Mouse (Mus musculus) right cerebral cortex, postnatal 36 days (tissue): ENCODE measurements at regions not wholly inside any gene's neighbourhood (a gene's known extent, or its start where the extent isn't known, plus 50 kb on each side); places are given as distances from the start of the nearest gene placed in this dataset.
"Not testable (repeated sequence)": the region's sequence is repeated elsewhere in the genome, so short reads cannot be mapped to it uniquely, and the experiment has no call there.

ENCODE experiments used
- DNase-seq, 2 experiments: peaks; one replicate each; pipeline ENCODE4 v3.0.0; 2022; ENCODE audit warnings: low spot score in 2 of 2, mixed read lengths in 1 of 2

DNA sequence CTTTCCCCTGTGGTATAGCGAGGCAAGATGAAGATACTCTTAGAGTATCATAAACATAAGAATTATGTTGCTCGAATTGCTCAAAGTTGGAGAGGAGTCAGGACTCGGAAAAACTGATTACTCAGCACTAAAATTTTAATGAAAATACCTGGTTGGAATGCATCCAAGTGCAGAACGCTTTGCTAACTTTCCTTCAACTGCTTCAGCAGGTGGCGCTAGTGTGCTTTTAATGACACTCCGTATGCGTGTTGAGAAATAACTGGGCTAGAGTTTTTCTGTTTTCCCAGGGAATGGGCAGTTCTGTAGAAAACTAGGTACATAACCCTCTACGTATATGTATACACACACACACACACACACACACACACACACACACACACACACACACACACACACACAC is 221.0 kb downstream of the Grxcr1 start:
- DNase-seq, result peak; percentile 6 to 21

DNA sequence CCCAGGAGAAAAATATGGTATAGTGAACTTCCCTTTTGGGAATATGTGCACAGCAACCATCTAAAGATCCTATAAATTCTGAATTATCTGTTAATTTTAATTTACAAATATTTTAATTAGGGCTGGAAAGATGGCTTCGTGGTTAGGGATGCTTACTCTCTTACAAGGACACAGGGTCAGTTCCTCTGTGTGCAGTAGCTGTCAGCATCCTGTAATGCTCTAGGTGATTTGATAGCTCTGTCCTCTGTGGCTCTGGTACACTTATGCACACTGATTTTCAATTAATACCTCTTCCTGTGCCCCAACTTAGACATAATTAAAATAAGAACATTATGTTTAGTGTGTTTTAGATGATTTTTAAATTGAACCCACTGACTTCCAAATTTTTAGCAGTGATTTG is 221.8 kb downstream of the Grxcr1 start:
- DNase-seq, result no peak

DNA sequence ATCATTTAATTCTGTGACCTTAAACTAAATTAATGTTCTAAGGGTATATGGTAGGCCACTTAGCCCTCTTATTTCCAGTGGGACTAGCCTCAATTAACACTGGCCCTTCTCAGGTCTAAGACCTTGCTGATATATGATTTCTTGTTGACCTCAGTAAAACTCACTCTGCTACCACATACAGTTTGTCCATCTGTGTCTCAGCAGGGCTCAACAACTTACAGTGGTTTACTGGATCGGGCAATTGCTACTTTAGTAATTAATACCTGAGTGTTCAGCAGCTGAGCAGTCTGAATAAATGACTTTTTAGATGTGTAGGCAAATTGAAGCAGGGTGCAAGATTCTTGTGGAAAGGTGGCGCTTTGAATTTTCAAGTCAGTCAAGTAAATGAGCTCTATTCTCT is 222.5 kb downstream of the Grxcr1 start:
- no peak for DNase-seq

DNA sequence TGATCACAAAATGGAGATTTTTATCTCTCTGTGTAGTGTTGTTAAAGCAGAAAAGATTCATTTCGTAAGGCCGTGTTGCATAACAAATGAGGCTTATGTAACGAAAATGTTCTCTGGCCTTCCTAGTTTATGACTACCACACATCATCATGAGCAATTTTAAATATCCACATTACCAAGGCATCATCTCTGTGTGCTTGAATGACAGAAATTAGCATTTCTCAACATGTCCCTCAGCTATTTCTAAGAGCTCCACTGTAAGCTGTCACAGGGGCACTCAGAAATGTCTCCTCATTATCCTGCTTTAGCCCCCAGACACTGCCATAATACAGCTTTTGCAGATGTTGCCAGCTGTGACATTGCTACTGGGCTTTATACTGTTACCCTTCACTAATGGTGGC is 232.6 kb downstream of the Grxcr1 start:
- no peak for DNase-seq

DNA sequence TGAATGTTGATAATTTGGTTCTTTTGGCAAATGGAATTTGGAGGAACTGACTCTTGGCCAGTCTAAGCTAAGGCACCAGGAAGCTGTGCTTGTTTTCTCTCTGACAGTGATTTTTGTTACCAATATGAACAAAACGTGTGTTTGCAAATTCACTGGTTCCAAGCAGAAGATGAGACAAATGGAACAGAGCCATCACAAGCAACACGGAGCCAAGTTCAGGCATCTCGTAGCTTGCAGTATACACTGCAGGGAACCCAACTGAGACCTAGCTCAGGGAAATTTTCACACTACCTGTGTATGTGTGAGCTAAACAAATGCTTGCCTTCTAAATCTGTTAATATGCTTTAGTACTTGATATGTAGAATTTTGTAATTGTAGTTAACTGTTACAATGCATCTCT is 242.6 kb downstream of the Grxcr1 start:
- no peak for DNase-seq

DNA sequence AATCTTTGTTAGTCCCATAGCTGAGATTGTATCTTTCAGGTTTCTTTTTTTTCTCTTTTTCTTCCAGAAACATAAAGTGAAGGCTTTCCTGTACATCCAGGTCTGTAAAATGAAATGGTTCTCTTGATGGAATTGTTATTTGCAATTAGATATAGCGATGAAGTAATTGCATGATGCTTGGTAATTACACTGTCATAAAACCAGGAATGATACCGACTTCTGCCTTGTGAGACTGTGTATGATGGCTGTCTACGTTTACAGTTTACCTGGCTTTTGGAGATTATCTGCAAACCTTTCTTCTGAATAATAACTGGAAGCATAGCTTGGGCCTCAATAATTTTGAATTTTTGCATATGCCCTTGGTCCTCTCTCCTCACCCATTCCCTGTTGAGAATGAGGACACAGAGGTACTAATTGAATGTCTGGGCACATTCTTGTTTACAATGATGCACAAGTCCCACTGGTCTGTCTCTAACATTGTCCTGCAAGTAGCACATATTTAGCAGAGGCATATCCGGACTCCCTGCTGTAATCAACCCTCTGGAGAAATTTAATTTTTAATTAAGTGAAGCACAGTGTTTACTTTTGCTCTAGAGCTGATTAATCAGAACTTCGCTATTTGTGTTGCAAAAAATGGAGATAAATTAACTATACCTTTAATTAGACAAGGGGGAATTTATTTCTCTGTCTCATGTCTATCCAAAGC is 244.1 kb downstream of the Grxcr1 start:
- DNase-seq, result no peak

DNA sequence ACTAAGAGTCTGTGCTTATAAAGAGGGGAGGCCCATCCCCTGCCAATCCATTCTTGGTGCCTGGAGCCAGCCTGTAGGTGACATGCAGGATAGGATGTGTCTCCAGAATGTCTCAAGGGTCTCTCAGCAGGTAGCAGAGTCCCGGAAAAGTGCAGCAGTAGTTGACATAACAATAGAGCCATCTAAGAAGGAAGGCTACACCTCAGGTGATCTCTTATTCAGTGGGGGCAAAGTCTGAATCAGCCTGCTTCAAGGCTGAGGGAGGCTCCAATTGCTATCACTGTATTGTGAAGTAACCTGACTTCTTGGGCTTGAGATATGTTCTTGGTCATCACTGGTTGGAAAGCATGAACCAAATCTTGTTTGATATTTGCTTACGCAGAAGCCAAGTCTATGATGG is 264.1 kb downstream of the Grxcr1 start:
- DNase-seq, result not testable (repeated sequence)

DNA sequence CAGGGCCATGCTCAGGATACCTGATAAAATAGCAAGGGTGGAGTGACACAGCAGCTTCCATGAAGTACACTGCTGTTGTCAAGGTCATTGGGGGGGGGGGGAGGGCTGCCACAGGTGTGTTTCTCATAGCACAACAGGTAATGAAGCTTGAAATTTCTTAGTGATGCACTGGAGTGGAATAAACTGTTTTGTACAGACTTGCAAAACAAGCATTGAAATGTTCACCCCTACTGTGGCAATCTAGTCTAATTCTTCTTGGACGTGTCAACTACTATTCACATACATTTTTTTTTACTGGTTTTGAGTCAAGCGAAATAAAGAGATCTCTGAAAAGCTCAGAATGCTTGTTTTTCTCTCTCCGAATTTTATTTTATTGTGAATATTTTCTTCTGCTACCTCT is 281.6 kb downstream of the Grxcr1 start:
- no peak for DNase-seq

DNA sequence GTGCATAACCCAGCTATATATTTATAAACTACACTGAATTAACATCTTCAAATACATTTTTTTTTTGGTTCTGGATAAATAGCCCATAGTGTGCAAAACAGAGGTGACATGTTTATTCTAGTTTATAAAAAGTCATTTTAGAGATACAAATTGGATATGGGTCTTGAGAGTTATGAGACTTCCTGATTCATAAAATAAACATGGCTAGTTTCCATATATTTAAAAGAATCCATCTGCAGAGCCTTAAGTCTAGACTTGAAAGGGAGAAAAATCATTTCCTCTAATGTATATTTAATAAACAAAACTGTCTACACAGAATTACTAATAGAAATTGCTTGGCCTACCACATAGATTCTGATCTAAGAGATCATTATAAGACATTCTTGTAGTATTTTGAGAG is 287.3 kb downstream of the Grxcr1 start:
- no peak for DNase-seq

DNA sequence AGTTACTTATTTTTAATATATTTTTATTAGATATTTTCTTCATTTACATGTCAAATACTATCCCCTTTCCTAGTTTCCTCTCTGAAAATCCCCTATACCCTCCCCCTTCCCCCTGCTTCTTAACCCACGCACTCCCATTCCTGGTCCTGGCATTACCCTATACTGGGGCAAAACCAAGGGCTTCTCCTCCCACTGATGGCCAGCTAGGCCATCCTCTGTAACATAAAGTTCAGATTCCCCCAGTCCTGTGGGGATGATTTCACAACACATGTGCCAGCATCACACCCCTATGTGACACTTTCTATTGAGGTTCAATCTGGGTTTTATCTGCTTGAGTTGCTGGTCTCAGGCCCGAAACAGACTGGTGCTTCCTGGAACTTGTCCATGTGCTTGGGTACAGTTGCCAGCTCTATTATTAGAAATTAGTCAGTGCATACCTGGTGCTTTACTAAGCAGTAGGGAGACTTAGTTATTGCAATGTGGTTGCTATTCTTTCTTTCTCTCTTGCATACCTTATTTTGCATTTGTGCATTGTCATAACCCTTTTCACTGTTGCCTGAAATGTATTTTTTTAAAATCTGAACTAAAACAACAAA is 295.5 kb downstream of the Grxcr1 start:
- DNase-seq, result no peak

DNA sequence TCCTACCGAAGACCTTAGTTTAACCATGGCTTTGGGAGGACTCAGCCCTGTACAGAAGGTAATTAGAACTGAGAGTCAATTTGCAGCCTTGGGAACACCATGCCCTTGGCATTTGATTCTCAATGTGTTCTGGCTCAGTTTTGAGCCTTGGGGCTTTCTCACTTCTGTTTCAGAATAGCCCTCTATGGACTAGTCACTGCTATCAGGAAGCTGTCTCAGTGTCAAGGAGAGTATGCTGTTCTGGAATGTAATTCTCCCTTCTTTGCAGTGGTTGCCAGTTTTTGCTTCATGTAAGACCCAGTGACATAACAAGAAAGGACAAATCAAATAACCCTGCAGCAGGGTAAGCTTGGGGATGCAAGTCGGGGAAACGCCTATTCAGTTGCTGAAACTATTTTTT is 297.7 kb downstream of the Grxcr1 start:
- no peak for DNase-seq

DNA sequence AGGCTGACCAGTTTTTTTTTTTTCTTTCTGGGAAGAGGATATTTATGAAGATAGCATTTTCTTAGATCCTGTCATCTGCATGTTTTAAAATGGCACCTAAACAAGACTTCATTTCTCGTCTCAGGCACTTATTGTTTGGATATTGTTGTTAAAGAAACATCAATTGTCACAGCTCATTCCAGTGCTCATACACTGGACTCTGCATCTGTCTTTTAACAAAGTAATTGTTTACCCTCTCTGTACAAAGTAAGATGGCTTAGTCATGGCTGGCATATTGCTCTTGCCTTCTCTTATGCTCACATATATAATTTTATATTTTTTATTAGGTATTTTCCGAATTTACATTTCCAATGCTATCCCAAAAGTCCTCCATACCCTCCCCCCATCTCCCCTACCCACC is 298.2 kb downstream of the Grxcr1 start:
- DNase-seq, result no peak

DNA sequence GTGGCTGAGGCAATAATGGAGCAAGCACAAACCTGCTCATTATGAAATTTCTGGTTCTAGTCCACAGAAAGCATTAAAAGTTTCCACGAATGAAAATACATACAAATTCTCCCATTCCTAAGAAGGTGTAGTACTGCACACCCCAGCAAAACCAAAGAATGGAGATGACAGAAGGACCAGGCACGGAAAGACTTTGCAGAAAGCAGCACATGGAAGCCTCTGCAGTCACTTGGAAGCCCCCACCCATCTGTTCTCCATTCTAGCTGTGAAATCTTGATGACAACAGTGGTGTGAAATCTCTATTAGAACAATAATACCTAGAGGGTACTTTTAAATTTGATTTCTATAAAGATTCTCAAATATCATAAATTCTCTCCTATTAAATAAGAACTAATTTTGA is 319.3 kb downstream of the Grxcr1 start:
- DNase-seq, result no peak

DNA sequence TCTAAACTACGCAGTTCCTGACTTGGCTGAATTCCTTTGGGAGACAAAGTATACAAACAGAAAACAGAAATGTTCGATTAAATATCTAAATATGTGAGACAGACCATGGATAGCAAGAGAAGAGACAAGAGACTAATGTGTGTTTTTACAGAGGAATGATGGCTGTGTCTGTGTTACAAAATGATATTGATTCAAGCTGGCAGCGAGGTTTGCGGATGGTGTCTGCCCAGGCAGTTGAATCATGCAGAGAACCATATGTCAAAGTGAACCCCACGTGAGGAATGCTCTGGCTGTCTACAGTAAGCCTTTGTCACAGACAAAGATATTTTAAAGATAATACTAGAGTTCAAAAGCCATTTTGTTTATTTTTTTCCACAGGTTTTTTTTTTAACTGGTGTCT is 320.2 kb downstream of the Grxcr1 start:
- peak in 1 of 2 experiments; percentile 16 for DNase-seq

DNA sequence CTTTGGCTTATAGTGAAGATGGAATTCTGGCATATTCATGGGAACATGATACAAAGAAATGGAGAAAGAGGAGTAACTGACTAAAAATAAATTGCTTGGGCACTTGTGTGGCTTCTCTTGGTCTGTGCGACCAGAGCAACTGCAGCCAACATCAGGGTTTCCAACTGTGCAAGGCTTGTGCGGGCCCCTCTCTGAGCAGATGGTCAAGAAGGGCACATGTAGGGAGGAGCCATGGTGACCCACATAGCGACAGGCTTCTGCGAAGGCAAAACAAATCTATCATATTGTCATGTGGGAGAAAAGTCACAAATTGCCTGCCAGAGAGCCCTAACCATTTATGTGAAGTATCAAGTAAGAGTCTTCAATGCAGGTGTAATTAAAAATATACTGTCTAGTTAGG is 321.6 kb downstream of the Grxcr1 start:
- no peak for DNase-seq

DNA sequence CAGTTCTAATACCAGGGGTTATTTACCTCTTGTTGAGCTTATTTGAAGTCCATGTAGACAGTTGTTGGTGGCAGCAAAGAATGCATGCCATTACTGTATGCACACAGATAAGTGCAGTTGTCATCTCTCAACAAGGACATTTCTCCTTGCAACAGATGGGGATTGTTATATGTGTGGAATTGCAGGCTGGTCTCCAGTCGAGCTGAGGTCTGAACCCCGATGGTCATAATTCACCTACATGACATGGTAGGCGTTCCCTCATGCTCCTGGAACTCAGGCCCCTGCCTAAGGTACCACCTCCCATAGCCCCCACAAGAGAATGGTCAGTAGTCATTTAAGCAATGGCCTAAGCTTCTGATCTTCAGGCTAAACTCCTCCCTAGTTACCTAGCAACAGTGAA is 322.2 kb downstream of the Grxcr1 start:
- not testable (repeated sequence) for DNase-seq

DNA sequence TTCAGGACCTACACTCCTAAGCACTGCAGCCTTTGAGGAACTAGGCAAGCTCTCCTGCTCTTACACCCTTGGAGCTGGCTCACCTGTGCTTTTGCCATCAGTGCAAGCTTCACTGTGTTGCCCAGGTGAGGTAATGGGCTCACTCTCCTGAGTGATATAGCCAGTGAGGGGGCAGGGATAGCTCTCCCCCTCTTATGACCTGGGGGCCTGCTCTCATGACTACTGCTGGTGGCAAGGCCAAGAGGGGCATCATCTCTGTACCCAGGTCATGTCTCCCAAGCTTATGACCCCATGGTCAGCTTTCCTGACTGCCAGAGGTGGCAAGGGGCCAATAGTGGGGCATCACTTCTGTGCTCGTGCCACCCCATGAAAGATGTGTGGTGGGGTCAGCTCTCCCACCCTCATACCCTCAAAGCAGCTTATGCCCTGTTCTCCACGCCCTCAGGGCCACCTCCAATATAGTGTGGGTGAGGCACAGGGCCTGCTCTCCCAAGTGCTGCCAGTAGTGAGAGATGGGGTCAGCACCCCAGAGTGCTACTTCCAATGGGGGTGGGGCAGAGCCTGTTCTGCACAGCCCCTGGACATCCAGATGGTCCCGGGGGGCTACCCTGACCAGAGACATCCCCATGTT is 330.1 kb downstream of the Grxcr1 start:
- DNase-seq, result no peak

DNA sequence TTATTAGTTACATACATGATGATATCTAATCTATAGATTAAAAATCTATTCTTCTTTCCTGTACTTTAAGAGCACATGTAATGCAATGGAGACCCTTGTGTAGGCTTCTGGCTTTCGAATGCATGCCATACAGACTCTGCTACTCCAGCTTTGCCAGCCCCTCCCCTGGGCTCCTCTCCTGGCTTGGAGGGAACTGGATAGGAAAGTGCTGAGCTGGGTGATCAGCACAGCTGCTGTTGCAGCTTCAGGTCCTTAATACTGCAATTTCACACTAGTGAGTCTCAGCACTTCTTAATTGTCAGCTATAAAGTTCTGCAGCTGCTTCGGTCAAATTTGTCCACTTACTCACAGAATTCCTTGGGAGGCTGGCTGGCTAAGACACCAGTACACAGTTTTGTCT is 341.4 kb downstream of the Grxcr1 start:
- no peak for DNase-seq
